Mouse (Mus musculus) adrenal gland, adult (tissue): Measurements from ENCODE around the gene Haus6.

ENCODE experiments used
- DNase-seq, 2 experiments: peaks; one replicate each; pipeline ENCODE4 v3.0.0; 2022 to 2023; ENCODE audit warnings: low spot score in 1 of 2; ENCODE audit not compliant: inconsistent age in 2 of 2

The Haus6 gene

DNA sequence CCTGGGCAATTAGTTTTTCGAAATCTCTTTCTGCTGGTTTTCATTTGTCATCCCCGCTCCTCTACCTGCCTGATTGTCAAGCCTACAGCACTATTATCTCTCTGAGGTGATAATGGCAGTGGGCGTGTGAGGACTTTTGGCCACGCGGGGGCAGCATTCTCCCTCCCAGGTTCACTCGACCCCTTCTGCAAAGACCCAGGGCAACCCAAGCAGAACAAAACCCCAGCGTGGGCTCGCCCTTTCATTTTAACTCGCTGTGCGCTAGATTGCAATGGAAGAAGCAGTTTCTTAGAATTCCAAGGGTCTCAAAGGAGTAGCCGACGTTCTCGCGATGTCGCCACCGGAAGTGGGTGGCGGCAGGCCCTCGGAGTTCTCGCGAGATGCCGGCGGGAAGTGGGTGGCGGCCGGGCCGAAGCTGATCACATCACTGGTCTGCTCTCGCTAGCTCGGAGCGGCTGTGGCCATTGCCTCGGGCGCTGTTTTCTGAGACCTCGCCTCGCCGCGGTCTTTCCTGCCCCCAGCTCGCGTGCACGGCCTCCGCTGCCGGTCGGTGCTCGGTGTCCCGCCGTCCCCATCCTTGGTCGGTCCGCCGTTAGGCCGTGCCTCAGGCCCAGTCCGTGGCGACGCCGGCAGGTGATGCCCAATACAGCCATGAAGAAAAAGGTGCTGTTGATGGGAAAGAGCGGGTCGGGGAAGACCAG is 36.4 kb downstream of the Haus6 start, which contains the start of gene Rraga:
Rraga (plus strand) TSS at position 386 of the 701 bp plus-strand sequence.
- DNase-seq, result peak; percentile 96 to 99

DNA sequence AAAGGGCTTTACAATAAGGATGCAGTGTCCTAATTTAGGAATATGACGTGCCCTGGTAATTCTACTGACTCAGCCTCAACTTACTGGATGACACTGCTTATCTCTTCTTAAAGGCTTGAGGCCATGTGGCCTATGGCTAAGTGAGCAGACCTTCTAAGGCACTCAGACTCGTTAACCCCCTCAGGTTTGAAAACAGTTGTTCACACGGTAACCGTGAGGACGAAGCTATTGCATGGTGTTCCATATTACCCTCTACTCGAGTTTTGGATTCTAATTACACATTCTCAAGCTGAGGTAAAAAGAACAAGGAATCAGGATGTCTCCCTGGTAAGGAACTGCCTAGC is 36.9 kb downstream of the Haus6 start:
- DNase-seq, result no peak

DNA sequence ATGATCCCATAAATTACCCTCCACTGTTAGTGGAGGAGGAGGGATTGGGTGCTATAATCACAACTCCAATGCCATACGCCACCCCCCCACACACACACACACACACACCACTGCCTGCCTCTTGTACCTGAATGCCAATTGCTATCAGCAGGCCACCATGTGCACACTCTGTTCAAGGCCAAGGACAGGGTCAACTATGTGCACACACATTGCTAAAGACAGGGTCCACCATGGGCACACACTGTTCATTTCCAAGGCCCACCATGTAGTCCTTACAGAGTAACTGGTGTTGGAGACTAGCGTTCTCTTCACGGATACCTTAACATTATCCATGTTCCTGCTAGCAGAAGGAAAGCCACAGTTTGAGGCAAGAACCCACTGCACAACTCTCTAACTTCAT is 50.8 kb downstream of the Haus6 start:
- peak in 1 of 2 experiments; percentile 50 for DNase-seq

DNA sequence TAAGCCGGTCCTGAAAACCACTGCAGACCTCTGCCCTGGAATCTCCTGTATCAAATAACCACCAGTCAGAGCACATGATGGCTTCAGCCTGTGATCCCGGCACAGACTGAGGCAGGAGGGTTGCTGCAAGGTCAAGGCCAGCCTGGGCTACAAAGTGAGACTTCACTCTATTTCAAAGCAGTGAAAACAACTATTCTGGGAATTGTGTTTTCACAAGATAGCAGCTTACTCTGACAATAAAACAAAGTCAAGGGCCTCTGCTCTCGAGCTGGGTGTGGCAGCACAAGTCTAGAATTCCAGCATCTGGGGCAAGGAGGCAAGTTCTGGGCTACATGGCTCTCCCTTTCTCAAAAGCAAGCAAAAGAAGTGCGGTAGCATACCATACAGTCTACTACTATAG is 52.8 kb downstream of the Haus6 start:
- DNase-seq, result no peak

DNA sequence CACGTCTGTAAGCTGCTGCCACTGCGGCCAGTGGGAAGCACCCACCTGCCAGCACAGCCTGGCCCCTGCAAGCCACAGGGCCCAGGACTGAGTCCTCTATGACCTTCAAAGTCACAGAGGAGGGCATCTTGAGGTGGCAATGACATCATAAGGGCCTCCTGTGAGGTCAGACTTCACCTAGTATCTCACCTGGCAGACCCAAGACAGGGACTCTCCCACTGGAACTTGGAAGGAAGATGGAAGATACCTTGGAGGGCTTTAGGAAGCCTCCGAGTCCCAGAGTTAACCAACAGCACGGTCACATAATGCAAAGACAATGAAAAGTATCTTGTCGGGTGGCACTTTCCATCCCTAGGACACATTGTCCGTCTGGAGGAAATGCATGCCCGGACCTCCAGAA is 53.6 kb downstream of the Haus6 start, which contains the start of gene Saxo1:
Saxo1 (minus strand) TSS at position 101 of the 400 bp plus-strand sequence.
- no peak for DNase-seq

DNA sequence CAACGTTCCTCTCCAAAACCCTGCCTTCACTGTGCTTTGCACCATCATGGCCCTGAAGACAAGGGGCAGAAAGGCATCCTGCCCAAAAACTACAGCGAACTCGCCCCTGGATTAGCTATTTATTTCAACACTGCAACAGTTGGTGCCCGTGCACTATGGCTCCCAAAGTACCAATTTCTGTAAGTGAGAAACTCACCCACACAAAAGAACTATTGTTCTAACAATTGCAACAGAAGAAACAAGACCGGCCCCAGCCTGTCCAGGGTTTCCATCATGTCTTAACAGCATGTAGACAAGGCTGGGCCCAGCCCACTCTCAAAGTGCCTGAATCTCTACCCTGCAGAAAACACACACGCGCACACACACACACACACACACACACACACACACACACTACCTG is 54.5 kb downstream of the Haus6 start:
- DNase-seq, result no peak

DNA sequence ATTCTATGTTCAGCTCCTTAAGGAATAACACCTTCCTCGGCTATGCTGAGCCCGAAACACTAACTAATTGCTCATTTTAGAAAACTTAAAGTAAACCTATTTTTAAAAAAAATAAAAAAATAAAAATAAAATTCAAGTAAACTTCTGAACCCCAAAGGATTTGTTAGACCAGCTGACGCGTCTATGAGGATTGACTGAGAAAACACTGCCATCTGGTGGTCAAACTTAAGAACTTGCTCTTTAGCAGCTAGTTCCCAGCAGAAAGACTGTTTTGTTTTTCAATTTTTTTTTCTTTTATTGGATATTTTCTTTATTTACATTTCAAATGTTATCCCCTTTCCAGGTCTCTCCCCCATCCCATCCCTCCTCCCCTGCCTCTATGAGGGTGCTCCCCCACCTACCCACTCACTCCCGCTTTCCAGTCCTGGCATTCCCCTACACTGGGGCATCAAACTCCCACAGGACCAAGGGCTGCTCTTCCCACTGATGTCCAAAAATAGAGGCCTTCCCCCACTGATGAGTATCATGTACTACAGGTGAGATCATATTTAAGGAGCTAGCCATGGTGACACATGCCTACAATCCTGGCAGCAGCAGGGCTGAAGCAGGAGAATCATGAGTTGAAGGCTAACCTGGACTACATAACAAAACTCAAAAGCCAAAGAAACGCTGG is 56.7 kb downstream of the Haus6 start:
- DNase-seq, result peak in 1 of 2 experiments; percentile 55

DNA sequence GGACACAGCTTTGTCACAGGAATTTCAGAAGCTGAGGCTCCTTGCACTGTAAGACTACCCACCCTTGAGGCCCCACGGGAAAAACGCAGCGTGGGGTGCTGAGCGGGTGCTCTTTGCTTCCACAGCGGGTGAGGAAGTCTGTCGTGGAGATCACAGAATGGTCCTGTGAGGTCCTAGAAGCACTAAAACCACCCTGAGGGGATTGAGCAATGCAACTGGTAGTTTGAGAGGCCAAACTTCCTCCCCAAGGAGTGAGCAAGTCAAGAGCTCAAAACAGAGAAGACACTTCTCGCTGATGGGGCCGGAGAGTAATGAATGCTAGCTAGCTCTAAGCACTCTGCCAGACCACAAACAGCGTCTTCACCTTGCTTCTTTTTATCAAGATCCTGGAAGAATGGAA is 63.5 kb downstream of the Haus6 start:
- no peak for DNase-seq

DNA sequence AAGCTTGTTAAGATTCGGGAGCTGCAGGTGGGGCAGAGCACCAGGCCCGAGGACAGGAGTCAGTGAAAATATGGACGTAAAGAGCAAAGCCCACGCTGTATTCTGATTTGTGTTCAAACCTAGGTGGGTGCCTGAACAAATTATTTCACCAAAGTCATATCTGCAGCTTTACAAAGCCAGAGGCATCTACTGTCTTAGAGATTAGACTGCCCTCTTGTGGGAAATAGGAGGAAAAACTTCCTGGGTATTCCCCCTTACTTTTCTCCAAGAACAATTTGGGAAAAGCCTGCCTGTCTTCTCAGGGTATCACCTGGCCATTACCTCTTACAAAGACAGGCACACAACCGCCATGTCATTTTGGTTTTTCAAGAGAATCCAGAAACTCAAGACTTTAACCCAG is 66.2 kb downstream of the Haus6 start:
- peak in 1 of 2 experiments; percentile 49 for DNase-seq

DNA sequence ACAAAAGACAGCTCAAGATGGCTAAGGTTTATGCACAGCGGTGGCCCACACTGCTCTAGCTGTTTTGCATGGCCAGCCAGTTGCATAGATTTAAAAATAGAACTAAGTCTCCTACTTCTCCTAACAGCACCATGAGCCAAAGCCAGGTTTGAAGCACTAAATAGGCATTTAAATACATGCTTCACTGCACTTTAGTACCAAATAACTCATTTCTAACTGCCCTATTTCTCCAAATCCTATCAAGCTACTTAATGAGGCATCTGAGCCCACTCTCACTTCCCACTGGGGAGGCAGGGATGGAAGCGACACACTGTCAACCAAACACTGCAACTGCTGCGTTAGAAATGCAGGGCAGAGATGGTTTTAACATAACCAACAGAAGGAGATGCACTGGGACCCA is 67.9 kb downstream of the Haus6 start:
- no peak for DNase-seq

DNA sequence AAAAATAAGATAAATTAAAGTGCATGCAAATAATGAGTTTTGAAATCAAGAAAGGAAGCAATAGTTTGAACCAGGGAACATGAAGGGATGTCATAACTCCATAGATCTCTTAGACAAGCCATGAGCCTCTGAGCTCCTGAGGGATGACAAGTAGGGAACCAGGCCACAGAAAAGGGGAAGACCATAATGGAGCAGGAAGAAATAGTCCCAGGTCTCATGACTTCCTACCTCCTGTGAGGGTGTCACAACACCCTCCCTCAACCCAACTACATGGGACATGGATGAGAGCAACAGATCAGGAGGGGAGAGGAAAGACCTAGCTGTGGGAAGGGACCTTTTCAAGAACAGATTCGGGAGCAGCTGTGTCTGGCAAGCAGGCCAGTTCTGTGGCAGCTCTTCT is 70.3 kb downstream of the Haus6 start:
- no peak for DNase-seq

DNA sequence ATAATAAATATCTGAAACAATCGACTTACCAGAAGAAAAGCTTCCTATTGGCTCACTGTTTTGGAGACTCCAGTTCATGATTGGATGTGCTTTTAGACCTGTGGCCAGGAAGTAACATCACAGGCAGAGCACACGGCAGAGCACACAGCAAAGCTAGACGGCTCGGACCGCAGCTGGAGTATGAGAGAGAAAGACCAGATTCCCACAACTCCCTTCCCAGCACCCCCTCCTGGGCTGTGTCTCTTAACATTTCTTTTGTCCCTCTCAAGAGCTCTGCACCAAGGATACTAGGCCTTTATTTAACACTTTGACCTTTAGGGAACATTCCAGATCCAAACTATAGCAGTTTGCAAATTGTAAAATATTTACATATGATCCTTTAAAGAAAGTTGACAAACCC is 72.9 kb downstream of the Haus6 start:
- no peak for DNase-seq

DNA sequence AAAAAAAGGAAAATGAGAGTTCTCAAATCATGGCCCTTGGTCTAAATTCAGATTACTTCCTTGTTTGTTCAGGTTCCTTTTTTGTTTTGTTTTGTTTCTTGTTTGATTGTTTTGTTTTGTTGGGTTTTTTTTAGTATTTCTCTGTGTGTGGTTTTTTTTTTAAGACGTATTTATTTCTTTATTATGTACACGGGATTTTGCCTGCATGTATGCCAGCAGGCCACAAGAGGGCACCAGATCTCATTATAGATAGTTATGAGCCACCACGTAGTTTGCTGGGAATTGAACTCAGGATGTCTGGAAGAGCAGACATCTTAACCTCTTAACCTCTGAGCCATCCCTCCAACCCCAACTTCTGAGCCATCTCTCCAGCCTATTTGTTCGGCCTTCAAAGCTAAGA is 73.9 kb downstream of the Haus6 start:
- DNase-seq, result peak; percentile 18 to 67

DNA sequence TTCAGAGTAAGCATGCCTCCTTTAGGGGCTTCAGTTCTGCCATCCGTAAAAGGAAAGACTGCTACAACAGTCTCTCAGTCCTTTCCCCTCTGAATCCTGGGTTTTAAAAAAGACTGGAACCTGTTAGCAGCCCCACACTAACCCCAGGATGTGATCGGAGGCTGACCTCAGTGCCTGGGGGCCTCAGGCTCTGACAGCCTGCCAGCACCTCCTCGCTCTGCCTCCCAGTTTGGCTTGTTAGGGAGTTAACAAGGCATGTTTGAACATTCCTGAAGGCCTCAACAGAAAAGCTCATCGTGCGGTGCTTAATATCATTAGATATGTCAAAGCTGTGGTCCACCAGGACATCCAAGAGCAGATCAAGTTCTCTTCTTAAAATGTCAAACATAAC is 77.8 kb downstream of the Haus6 start:
- no peak for DNase-seq

DNA sequence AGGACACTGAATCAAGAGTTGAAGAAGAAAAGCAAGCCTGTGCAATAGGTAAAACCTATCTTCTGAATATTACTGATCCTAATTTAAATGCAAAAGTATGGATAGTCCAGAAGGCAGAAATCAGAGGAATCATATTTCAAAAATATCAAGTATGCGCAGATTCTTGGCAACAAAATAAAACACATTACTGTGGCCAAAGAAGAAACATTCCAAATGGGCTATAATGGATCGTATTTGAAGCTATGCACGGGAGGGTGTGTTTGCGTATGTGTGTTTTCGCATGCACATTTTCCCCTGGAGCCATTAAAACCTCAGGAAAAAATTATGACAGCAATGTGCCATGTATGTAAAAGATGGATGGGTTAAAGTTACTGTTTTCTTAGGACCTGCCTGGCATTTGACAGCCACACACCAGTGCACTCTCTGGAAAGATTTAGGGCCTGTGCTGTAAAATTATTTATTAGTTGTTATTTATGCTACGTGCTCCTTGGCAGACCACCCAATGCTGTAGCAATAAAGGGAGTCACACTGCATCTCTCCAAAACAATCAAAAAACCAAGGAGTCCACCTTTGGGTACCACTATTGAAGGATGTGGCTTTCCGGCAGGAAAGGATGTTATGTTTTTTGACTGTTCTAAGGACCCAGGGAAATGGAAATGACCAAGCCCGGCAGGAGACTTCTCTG is 78.3 kb downstream of the Haus6 start:
- no peak for DNase-seq

DNA sequence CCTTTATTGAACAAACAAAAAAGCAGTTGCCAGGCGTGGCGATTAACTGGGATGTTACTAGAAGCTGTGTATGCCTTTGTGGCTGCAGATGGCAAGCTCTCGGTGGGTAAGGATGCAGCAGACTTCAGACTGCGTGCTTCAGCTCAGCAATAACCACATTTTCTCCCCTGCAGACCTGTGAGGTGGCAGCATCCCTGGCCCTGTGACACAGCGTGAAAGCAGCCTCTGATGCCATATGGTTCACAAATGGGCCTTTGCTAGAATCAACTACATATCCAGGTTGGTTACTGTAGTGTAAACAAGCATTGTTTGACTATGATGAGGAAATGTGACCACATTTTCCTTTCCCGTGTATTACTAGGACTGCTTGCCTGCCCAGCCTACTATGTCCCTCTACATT is 82.7 kb downstream of the Haus6 start:
- no peak for DNase-seq
